Mouse (Mus musculus): ENCODE data around the gene Ralgapa2.

- TF ChIP-seq CTCF (IDR thresholded peaks at IDR 0.05; ENCODE audit: extremely low read depth, insufficient read depth, insufficient read length, insufficient replicate concordance) (no peak), POLR2A (IDR thresholded peaks at IDR 0.05; ENCODE audit: low read depth, low read length) (no peak)
These were observed 316.0 kb downstream of the Ralgapa2 start for GRCm38 (mm10) chr2:146196126-146196525.
